Mouse (Mus musculus) midbrain, embryonic 16.5 days (tissue): ENCODE measurements at regions not wholly inside any gene's neighbourhood (a gene's known extent, or its start where the extent isn't known, plus 50 kb on each side); places are given as distances from the start of the nearest gene placed in this dataset.
"Not testable (repeated sequence)": the region's sequence is repeated elsewhere in the genome, so short reads cannot be mapped to it uniquely, and the experiment has no call there.

ENCODE experiments used
- ATAC-seq: fragments of 200-750 bp; cut with Nextera tagmentation; 2 replicates; pipeline ENCODE4 v1.8.0; 2017; ENCODE audit warnings: moderate TSS enrichment
- H3K27ac ChIP-seq: fragments of 300-500 bp; sonication (generic); 2 replicates; pipeline ENCODE4 v1.5.1; 2014; ENCODE audit warnings: mild to moderate bottlenecking, low read length, mixed read lengths
- H3K27me3 ChIP-seq: fragments of 300-500 bp; sonication (generic); 2 replicates; pipeline ENCODE4 v1.6.1; 2014; ENCODE audit warnings: low read depth, low read length, mixed read lengths; ENCODE audit not compliant: control insufficient read depth, insufficient read depth
- H3K36me3 ChIP-seq: fragments of 300-500 bp; sonication (generic); 2 replicates; pipeline ENCODE4 v1.6.1; 2014; ENCODE audit warnings: mild to moderate bottlenecking, low read length, moderate library complexity, mixed read lengths; ENCODE audit not compliant: control insufficient read depth, insufficient read depth
- H3K4me1 ChIP-seq: fragments of 300-500 bp; sonication (generic); 2 replicates; pipeline ENCODE4 v1.6.1; 2014; ENCODE audit warnings: mild to moderate bottlenecking, low read length, mixed read lengths; ENCODE audit not compliant: control insufficient read depth, insufficient read depth
- H3K4me2 ChIP-seq: fragments of 300-500 bp; sonication (generic); 2 replicates; pipeline ENCODE4 v1.6.1; 2014; ENCODE audit warnings: mild to moderate bottlenecking, low read length, mixed read lengths
- H3K4me3 ChIP-seq: fragments of 300-500 bp; sonication (generic); 2 replicates; pipeline ENCODE4 v1.5.1; 2014; ENCODE audit warnings: low read depth, mild to moderate bottlenecking, low read length, moderate library complexity, mixed read lengths
- H3K9ac ChIP-seq: fragments of 300-500 bp; sonication (generic); 2 replicates; pipeline ENCODE4 v1.6.1; 2014; ENCODE audit warnings: low read depth, low read length, mixed read lengths
- H3K9me3 ChIP-seq: fragments of 300-500 bp; sonication (generic); replicated peaks from 2 replicates; pipeline ENCODE4 v1.6.1; 2014; ENCODE audit warnings: mild to moderate bottlenecking, low read length, mixed read lengths; ENCODE audit not compliant: control insufficient read depth, poor library complexity, severe bottlenecking
- WGBS: fragments of 180-500 bp; shearing (Covaris S2); extraction: QIAGEN DNeasy Blood & Tissue Kit; methylation state at CpG from one replicate; pipeline ENCODE4 v1.1.7; 2014; 5-methylcytosine and 5-hydroxymethylcytosine counted together

DNA sequence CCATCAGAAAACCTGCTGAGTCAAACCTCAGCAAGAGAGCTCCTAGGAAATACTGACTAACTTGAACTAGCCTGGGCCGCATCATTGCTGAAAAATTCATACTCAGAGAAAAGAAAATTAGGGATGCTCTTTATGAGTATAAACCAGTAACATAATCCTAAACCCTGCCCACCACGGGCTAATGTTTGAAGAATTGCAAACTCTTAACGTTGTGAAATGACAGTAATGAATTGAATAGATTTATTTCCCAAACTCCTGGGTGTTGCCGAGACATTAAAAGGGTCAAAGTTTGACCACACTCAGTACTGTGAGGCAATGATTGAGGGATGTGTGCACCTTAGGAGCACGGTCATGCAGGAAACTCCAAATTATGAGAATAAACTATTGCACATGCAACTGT lies 125.3 kb downstream of the Gipc2 start:
- Histone ChIP-seq H3K4me3 (no peak overlapping the region), H3K36me3 (no peaks in the 10 kb centered on the region), H3K9me3 (no peaks in the 10 kb centered on the region), H3K27ac (no peak overlapping the region), H3K27me3 (no peaks in the 10 kb centered on the region), H3K9ac (no peak overlapping the region), H3K4me2 (no peak overlapping the region), H3K4me1 (no peaks in the 10 kb centered on the region)
- ATAC-seq = no peak
- WGBS = 92% methylated on average over 5 of the region's 5 CpGs

DNA sequence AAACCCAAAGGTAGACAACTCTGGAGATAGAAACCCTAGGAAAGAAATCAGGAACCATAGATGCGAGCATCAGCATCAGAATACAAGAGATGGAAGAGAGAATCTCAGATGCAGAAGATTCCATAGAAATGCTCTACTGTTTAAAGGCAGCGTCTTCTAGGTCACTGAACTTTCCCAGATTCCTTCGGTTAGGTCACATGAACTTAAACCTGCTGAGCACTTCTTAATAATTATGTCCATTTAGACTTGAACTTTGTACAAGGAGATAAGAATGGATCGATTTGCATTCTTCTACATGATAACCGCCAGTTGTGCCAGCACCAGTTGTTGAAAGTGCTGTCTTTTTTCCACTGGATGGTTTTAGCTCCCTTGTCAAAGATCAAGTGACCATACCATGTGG lies 129.2 kb downstream of the Gipc2 start:
- H3K4me3 ChIP-seq, H3K27me3 ChIP-seq, H3K36me3 ChIP-seq, H3K4me2 ChIP-seq, H3K9ac ChIP-seq, H3K27ac ChIP-seq, ATAC-seq, H3K9me3 ChIP-seq, H3K4me1 ChIP-seq: not testable (repeated sequence)
- 95% methylated on average over 5 of the region's 5 CpGs for WGBS

- no peaks in the 10 kb centered on the region for H3K36me3 ChIP-seq
- no peak for ATAC-seq
- H3K4me3 ChIP-seq = no peak overlapping the region
- no peaks in the 10 kb centered on the region for H3K27me3 ChIP-seq
- no peak overlapping the region for H3K27ac ChIP-seq
- no peak overlapping the region for H3K4me2 ChIP-seq
- no peak overlapping the region for H3K9ac ChIP-seq
- WGBS = 78% methylated on average over 5 of the region's 5 CpGs
- no peaks in the 10 kb centered on the region for H3K9me3 ChIP-seq
- no peaks in the 10 kb centered on the region for H3K4me1 ChIP-seq
Observed at GRCm38 (mm10) chr3:152035416-152035815, 130.6 kb downstream of the Gipc2 start.

GRCm38 (mm10) chr3:152034686-152035085 lies 131.3 kb downstream of the Gipc2 start:
- H3K4me3 ChIP-seq = no peak overlapping the region

DNA sequence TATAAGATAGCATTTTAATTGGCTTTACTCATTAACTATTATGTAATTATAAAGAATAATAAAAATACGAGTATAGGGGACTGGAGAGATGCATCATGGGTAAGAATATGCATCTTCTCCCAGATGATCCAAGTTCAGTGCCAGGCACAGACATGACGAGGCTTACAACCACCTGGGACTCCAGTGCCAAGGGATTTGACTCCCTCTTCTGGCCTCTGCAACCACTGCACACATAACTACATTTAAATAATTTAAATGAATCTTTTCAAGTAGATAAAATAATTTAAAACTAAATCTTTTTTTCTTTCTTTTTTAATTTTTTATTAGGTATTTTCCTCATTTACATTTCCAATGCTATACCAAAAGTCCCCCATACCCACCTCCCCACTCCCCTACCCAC lies 131.8 kb downstream of the Gipc2 start:
- 72% methylated on average over 2 of the region's 2 CpGs for WGBS
- no peaks in the 10 kb centered on the region for H3K36me3 ChIP-seq
- no peak for ATAC-seq
- no peak overlapping the region for H3K27ac ChIP-seq
- H3K4me3 ChIP-seq = no peak overlapping the region
- H3K4me1 ChIP-seq = no peaks in the 10 kb centered on the region
- no peaks in the 10 kb centered on the region for H3K27me3 ChIP-seq
- H3K4me2 ChIP-seq = no peak overlapping the region
- H3K9ac ChIP-seq = no peak overlapping the region
- no peaks in the 10 kb centered on the region for H3K9me3 ChIP-seq

More at GRCm38 (mm10) chr3:152034686-152035085, 131.3 kb downstream of the Gipc2 start:
- 83% methylated on average over 9 of the region's 10 CpGs for WGBS
- no peak overlapping the region for H3K9ac ChIP-seq
- H3K9me3 ChIP-seq = no peaks in the 10 kb centered on the region
- H3K36me3 ChIP-seq = no peaks in the 10 kb centered on the region
- no peak for ATAC-seq
- H3K27me3 ChIP-seq = no peaks in the 10 kb centered on the region
- H3K4me2 ChIP-seq = no peak overlapping the region
- H3K4me1 ChIP-seq = no peaks in the 10 kb centered on the region
- no peak overlapping the region for H3K27ac ChIP-seq

DNA sequence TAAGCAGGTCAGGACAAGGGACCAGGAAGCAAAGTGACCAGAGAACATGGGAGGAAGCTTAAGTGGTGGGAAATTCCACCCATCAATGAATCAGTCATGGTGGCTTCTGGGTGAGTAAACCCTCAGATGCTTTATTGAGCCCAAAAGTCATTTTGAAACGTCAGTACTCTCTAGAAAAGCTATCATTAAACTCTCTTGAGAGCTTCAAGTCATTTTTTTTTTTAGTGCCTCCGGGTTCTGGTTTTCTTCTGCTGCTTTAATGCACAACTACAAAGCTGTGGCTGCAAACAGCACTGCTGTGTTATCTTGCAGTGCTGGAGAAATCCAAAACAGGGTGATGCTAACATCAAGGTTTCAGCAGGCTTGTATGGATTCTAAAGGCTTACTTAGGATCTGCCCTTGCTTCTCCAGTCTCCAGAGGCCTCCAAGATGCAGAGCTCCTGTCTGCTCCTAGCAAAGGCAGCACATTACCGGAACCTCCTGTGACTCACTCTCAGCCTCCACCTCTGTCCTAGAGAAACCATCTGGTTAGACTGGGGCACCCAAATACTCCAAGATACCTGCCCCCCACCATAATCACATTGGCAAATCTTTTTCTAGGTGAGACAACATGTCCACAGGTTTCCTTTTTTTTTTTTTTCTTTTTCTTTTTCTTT lies 133.2 kb downstream of the Gipc2 start:
- no peak overlapping the region for H3K4me3 ChIP-seq
- no peaks in the 10 kb centered on the region for H3K9me3 ChIP-seq
- H3K36me3 ChIP-seq = no peaks in the 10 kb centered on the region
- H3K9ac ChIP-seq = no peak overlapping the region
- WGBS = 71% methylated on average over 3 of the region's 3 CpGs
- H3K4me2 ChIP-seq = no peak overlapping the region
- H3K27me3 ChIP-seq = no peaks in the 10 kb centered on the region
- no peak for ATAC-seq
- H3K4me1 ChIP-seq = no peaks in the 10 kb centered on the region
- H3K27ac ChIP-seq = no peak overlapping the region

GRCm38 (mm10) chr3:152028695-152029094 lies 137.3 kb downstream of the Gipc2 start:
- no peak overlapping the region for H3K27ac ChIP-seq
- H3K4me1 ChIP-seq = no peaks in the 10 kb centered on the region
- H3K4me3 ChIP-seq = no peak overlapping the region
- H3K9ac ChIP-seq = no peak overlapping the region
- ATAC-seq = no peak
- 70% methylated on average over 1 of the region's 1 CpGs for WGBS
- H3K9me3 ChIP-seq = no peaks in the 10 kb centered on the region
- H3K27me3 ChIP-seq = no peaks in the 10 kb centered on the region
- no peak overlapping the region for H3K4me2 ChIP-seq
- no peaks in the 10 kb centered on the region for H3K36me3 ChIP-seq

- no peak overlapping the region for H3K4me2 ChIP-seq
- no peak overlapping the region for H3K27ac ChIP-seq
- WGBS = 86% methylated on average over 4 of the region's 4 CpGs
- H3K36me3 ChIP-seq = no peaks in the 10 kb centered on the region
- H3K9me3 ChIP-seq = no peaks in the 10 kb centered on the region
- ATAC-seq = no peak
- no peaks in the 10 kb centered on the region for H3K27me3 ChIP-seq
- H3K4me3 ChIP-seq = no peak overlapping the region
- H3K9ac ChIP-seq = no peak overlapping the region
- no peaks in the 10 kb centered on the region for H3K4me1 ChIP-seq
Observed at GRCm38 (mm10) chr3:152026034-152026433, 140.0 kb downstream of the Gipc2 start.

- H3K9ac ChIP-seq = no peak overlapping the region
- no peak overlapping the region for H3K4me3 ChIP-seq
- ATAC-seq = no peak
- H3K4me2 ChIP-seq = no peak overlapping the region
- no peak overlapping the region for H3K27ac ChIP-seq
- no peaks in the 10 kb centered on the region for H3K36me3 ChIP-seq
- no peaks in the 10 kb centered on the region for H3K27me3 ChIP-seq
- no peaks in the 10 kb centered on the region for H3K4me1 ChIP-seq
- no peaks in the 10 kb centered on the region for H3K9me3 ChIP-seq
- 86% methylated on average over 8 of the region's 8 CpGs for WGBS
Observed at GRCm38 (mm10) chr3:152025122-152025521, 140.9 kb downstream of the Gipc2 start.
